Mouse (Mus musculus): Measurements from ENCODE around the gene Pcp4l1. TPM values are rescaled to one million over a fixed set of nuclear protein-coding genes. Genes with fewer than 3 reads are reported as not detected.

The Pcp4l1 gene
- polyA plus RNA-seq, 1 experiment: 12.2 TPM

GRCm38 (mm10) chr1:171190832-171191231 lies 5.2 kb downstream of the Pcp4l1 start:
- H3K27ac ChIP-seq (ENCODE audit: insufficient read depth, low read length): no peak overlapping the region
- 0 out of 2 replicates have a peak, but pooled peaks cover 5% of the 10 kb centered on the region for H3K4me1 ChIP-seq (ENCODE audit: control insufficient read depth, insufficient read depth, low read length)
- no peak for TF ChIP-seq POLR2A (IDR thresholded peaks at IDR 0.05; ENCODE audit: low read depth, low read length)
- H3K4me3 ChIP-seq (ENCODE audit: insufficient read depth, low read length): no peak overlapping the region

GRCm38 (mm10) chr1:171189476-171190114 lies 6.5 kb downstream of the Pcp4l1 start:
- no peak for TF ChIP-seq POLR2A (IDR thresholded peaks at IDR 0.05; ENCODE audit: low read depth, low read length)
- no peak for TF ChIP-seq CTCF (IDR thresholded peaks at IDR 0.05; ENCODE audit: borderline replicate concordance, insufficient read depth, low read length)
- Histone ChIP-seq H3K4me3 (ENCODE audit: insufficient read depth, low read length) (no peak overlapping the region), H3K27ac (ENCODE audit: insufficient read depth, low read length) (peak overlapping the region; percentile 31; the same call in 1 of the 2 replicates), H3K4me1 (ENCODE audit: control insufficient read depth, insufficient read depth, low read length) (0 out of 2 replicates have a peak, but pooled peaks cover 5% of the 10 kb centered on the region)

GRCm38 (mm10) chr1:171189046-171189445 lies 7.0 kb downstream of the Pcp4l1 start:
- Histone ChIP-seq H3K4me3 (ENCODE audit: insufficient read depth, low read length) (no peak overlapping the region), H3K27ac (ENCODE audit: insufficient read depth, low read length) (peak overlapping the region; percentile 31; the same call in 1 of the 2 replicates), H3K4me1 (ENCODE audit: control insufficient read depth, insufficient read depth, low read length) (peaks cover 7% of the 10 kb centered on the region; the same call in 1 of the 2 replicates)
- no peak for TF ChIP-seq CTCF (IDR thresholded peaks at IDR 0.05; ENCODE audit: borderline replicate concordance, insufficient read depth, low read length)

GRCm38 (mm10) chr1:171187851-171188700 lies 8.0 kb downstream of the Pcp4l1 start:
- H3K4me1 ChIP-seq (ENCODE audit: control insufficient read depth, insufficient read depth, low read length): peaks cover 7% of the 10 kb centered on the region; the same call in 1 of the 2 replicates
- no peak for TF ChIP-seq POLR2A (IDR thresholded peaks at IDR 0.05; ENCODE audit: low read depth, low read length)
- no peak for TF ChIP-seq CTCF (IDR thresholded peaks at IDR 0.05; ENCODE audit: borderline replicate concordance, insufficient read depth, low read length)
- H3K4me3 ChIP-seq (ENCODE audit: insufficient read depth, low read length): no peak overlapping the region
- H3K27ac ChIP-seq (ENCODE audit: insufficient read depth, low read length): no peak overlapping the region

- TF ChIP-seq POLR2A (IDR thresholded peaks at IDR 0.05; ENCODE audit: low read depth, low read length): no peak
- no peak for TF ChIP-seq CTCF (IDR thresholded peaks at IDR 0.05; ENCODE audit: borderline replicate concordance, insufficient read depth, low read length)
- Histone ChIP-seq H3K27ac (ENCODE audit: insufficient read depth, low read length) (no peak overlapping the region), H3K4me3 (ENCODE audit: insufficient read depth, low read length) (no peak overlapping the region)
These were observed 10.4 kb downstream of the Pcp4l1 start for GRCm38 (mm10) chr1:171185655-171186054.

GRCm38 (mm10) chr1:171184314-171184713 lies 11.8 kb downstream of the Pcp4l1 start:
- TF ChIP-seq POLR2A (IDR thresholded peaks at IDR 0.05; ENCODE audit: low read depth, low read length): no peak
- TF ChIP-seq CTCF (IDR thresholded peaks at IDR 0.05; ENCODE audit: borderline replicate concordance, insufficient read depth, low read length): no peak

More at GRCm38 (mm10) chr1:171185655-171186054, 10.4 kb downstream of the Pcp4l1 start:
- H3K4me1 ChIP-seq (ENCODE audit: control insufficient read depth, insufficient read depth, low read length): peaks cover 7% of the 10 kb centered on the region; the same call in 1 of the 2 replicates

GRCm38 (mm10) chr1:171183620-171184019 lies 12.4 kb downstream of the Pcp4l1 start:
- Histone ChIP-seq H3K4me1 (ENCODE audit: control insufficient read depth, insufficient read depth, low read length) (peaks cover 3% of the 10 kb centered on the region; the same call in 1 of the 2 replicates), H3K4me3 (ENCODE audit: insufficient read depth, low read length) (no peak overlapping the region), H3K27ac (ENCODE audit: insufficient read depth, low read length) (no peak overlapping the region)
- no peak for TF ChIP-seq POLR2A (IDR thresholded peaks at IDR 0.05; ENCODE audit: low read depth, low read length)
- TF ChIP-seq CTCF (IDR thresholded peaks at IDR 0.05; ENCODE audit: borderline replicate concordance, insufficient read depth, low read length): no peak

More at GRCm38 (mm10) chr1:171184314-171184713, 11.8 kb downstream of the Pcp4l1 start:
- Histone ChIP-seq H3K4me3 (ENCODE audit: insufficient read depth, low read length) (no peak overlapping the region), H3K27ac (ENCODE audit: insufficient read depth, low read length) (no peak overlapping the region), H3K4me1 (ENCODE audit: control insufficient read depth, insufficient read depth, low read length) (peaks cover 3% of the 10 kb centered on the region; the same call in 1 of the 2 replicates)

GRCm38 (mm10) chr1:171183025-171183424 lies 13.0 kb downstream of the Pcp4l1 start:
- H3K4me1 ChIP-seq (ENCODE audit: control insufficient read depth, insufficient read depth, low read length): peaks cover 3% of the 10 kb centered on the region; the same call in 1 of the 2 replicates
- H3K27ac ChIP-seq (ENCODE audit: insufficient read depth, low read length): no peak overlapping the region
- H3K4me3 ChIP-seq (ENCODE audit: insufficient read depth, low read length): no peak overlapping the region
- TF ChIP-seq CTCF (IDR thresholded peaks at IDR 0.05; ENCODE audit: borderline replicate concordance, insufficient read depth, low read length) (no peak), POLR2A (IDR thresholded peaks at IDR 0.05; ENCODE audit: low read depth, low read length) (no peak)

GRCm38 (mm10) chr1:171179487-171180171 lies 16.4 kb downstream of the Pcp4l1 start:
- H3K4me3 ChIP-seq (ENCODE audit: insufficient read depth, low read length): no peak overlapping the region
- H3K27ac ChIP-seq (ENCODE audit: insufficient read depth, low read length): no peak overlapping the region
- TF ChIP-seq CTCF (IDR thresholded peaks at IDR 0.05; ENCODE audit: borderline replicate concordance, insufficient read depth, low read length) (no peak), POLR2A (IDR thresholded peaks at IDR 0.05; ENCODE audit: low read depth, low read length) (no peak)
- H3K4me1 ChIP-seq (ENCODE audit: control insufficient read depth, insufficient read depth, low read length): peaks cover 3% of the 10 kb centered on the region; the same call in 1 of the 2 replicates
